Mouse (Mus musculus) hindbrain, embryonic 10.5 days (tissue): Measurements from ENCODE around the gene Prcc. TPM values are rescaled to one million over a fixed set of nuclear protein-coding genes. Genes with fewer than 3 reads are reported as not detected.
"Not testable (repeated sequence)": the region's sequence is repeated elsewhere in the genome, so short reads cannot be mapped to it uniquely, and the experiment has no call there.

Source experiments
- DNase-seq: peaks from one replicate; pipeline ENCODE4 v3.0.0-alpha.2; 2017; ENCODE audit warnings: low spot score
- H3K27ac ChIP-seq: fragments of 300-500 bp; sonication (generic); 2 replicates; pipeline ENCODE4 v1.5.1; 2016; ENCODE audit warnings: mild to moderate bottlenecking, moderate library complexity
- H3K27me3 ChIP-seq: fragments of 300-500 bp; sonication (generic); 2 replicates; pipeline ENCODE4 v1.6.1; 2016; ENCODE audit warnings: mild to moderate bottlenecking; ENCODE audit not compliant: poor library complexity, insufficient read depth, severe bottlenecking
- H3K36me3 ChIP-seq: fragments of 300-500 bp; sonication (generic); 2 replicates; pipeline ENCODE4 v1.6.1; 2016; ENCODE audit warnings: mild to moderate bottlenecking, moderate library complexity
- H3K4me1 ChIP-seq: fragments of 300-500 bp; sonication (generic); replicated peaks from 2 replicates; pipeline ENCODE4 v1.6.1; 2016; ENCODE audit warnings: mild to moderate bottlenecking
- H3K4me3 ChIP-seq: fragments of 300-500 bp; sonication (generic); 2 replicates; pipeline ENCODE4 v1.5.1; 2016; ENCODE audit warnings: mild to moderate bottlenecking, moderate library complexity
- H3K9me3 ChIP-seq: fragments of 300-500 bp; sonication (generic); 2 replicates; pipeline ENCODE4 v1.6.1; 2016; ENCODE audit warnings: mild to moderate bottlenecking, moderate library complexity
- WGBS: fragments of 180-500 bp; shearing (Covaris S2); methylation state at CpG from one replicate; pipeline ENCODE4 v1.1.7; 2016; 5-methylcytosine and 5-hydroxymethylcytosine counted together
- polyA plus RNA-seq: library from polyadenylated mRNA; unstranded; fragments of >200 nt; fragmentation: Nextera tagmentation; extraction: Ambion mirVana; gene quantifications from 2 replicates; pipeline ENCODE4 v1.2.1, GENCODE M21; 2016

The Prcc gene
- polyA plus RNA-seq, 1 experiment from 2014 or later, result 18.7 TPM

GRCm38 (mm10) chr3:87828435-87828834 lies 57.0 kb downstream of the Prcc start:
- WGBS, result 62% methylated on average over 4 of the region's 4 CpGs
- no peak overlapping the region for H3K4me3 ChIP-seq
- no peaks in the 10 kb centered on the region for H3K4me1 ChIP-seq
- H3K36me3 ChIP-seq, result no peaks in the 10 kb centered on the region
- DNase-seq, result no peak
- H3K27ac ChIP-seq, result no peak overlapping the region
- H3K27me3 ChIP-seq, result no peaks in the 10 kb centered on the region
- no peaks in the 10 kb centered on the region for H3K9me3 ChIP-seq

- not testable (repeated sequence) for H3K4me1 ChIP-seq, H3K36me3 ChIP-seq, DNase-seq, H3K4me3 ChIP-seq, H3K27me3 ChIP-seq, H3K9me3 ChIP-seq, H3K27ac ChIP-seq
- 83% methylated on average over 1 of the region's 1 CpGs for WGBS
These were observed 61.2 kb downstream of the Prcc start, which contains the start of gene Pear1 for GRCm38 (mm10) chr3:87824206-87824605. TSS of gene Pear1 (minus strand) at chr3:87824306.

GRCm38 (mm10) chr3:87818226-87818625 lies 67.2 kb downstream of the Prcc start:
- WGBS, result 71% methylated on average over 12 of the region's 12 CpGs
- Histone ChIP-seq H3K27me3 (peaks cover 67% of the 10 kb centered on the region), H3K4me1 (0 out of 2 replicates have a peak, but pooled peaks cover 3% of the 10 kb centered on the region), H3K9me3 (no peaks in the 10 kb centered on the region), H3K36me3 (no peaks in the 10 kb centered on the region), H3K27ac (no peak overlapping the region), H3K4me3 (no peak overlapping the region)
- no peak for DNase-seq

- H3K36me3 ChIP-seq, result no peaks in the 10 kb centered on the region
- DNase-seq, result peak; percentile 78
- H3K4me3 ChIP-seq, result no peak overlapping the region
- H3K4me1 ChIP-seq, result 0 out of 2 replicates have a peak, but pooled peaks cover 3% of the 10 kb centered on the region
- no peak overlapping the region for H3K27ac ChIP-seq
- WGBS, result 6% methylated on average over 12 of the region's 12 CpGs
- H3K9me3 ChIP-seq, result no peaks in the 10 kb centered on the region
- peaks cover 83% of the 10 kb centered on the region for H3K27me3 ChIP-seq
These were observed 68.7 kb downstream of the Prcc start for GRCm38 (mm10) chr3:87816646-87817093.

- no peaks in the 10 kb centered on the region for H3K36me3 ChIP-seq
- H3K9me3 ChIP-seq, result no peaks in the 10 kb centered on the region
- H3K27me3 ChIP-seq, result peaks cover 88% of the 10 kb centered on the region
- H3K27ac ChIP-seq, result no peak overlapping the region
- no peak overlapping the region for H3K4me3 ChIP-seq
- WGBS, result 61% methylated on average over 6 of the region's 6 CpGs
- DNase-seq, result no peak
- 0 out of 2 replicates have a peak, but pooled peaks cover 3% of the 10 kb centered on the region for H3K4me1 ChIP-seq
These were observed 69.2 kb downstream of the Prcc start for GRCm38 (mm10) chr3:87816166-87816565.

GRCm38 (mm10) chr3:87812873-87813272 lies 72.5 kb downstream of the Prcc start:
- DNase-seq, result no peak
- H3K27me3 ChIP-seq, result peaks cover 100% of the 10 kb centered on the region

GRCm38 (mm10) chr3:87812413-87812812 lies 73.0 kb downstream of the Prcc start:
- Histone ChIP-seq H3K4me3 (no peak overlapping the region), H3K27me3 (peaks cover 100% of the 10 kb centered on the region), H3K4me1 (peaks cover 18% of the 10 kb centered on the region), H3K27ac (no peak overlapping the region), H3K9me3 (no peaks in the 10 kb centered on the region), H3K36me3 (no peaks in the 10 kb centered on the region)
- no peak for DNase-seq
- 76% methylated on average over 4 of the region's 4 CpGs for WGBS

More at GRCm38 (mm10) chr3:87812873-87813272, 72.5 kb downstream of the Prcc start:
- 74% methylated on average over 10 of the region's 10 CpGs for WGBS
- H3K4me3 ChIP-seq, result no peak overlapping the region
- H3K4me1 ChIP-seq, result peaks cover 18% of the 10 kb centered on the region
- no peak overlapping the region for H3K27ac ChIP-seq
- H3K36me3 ChIP-seq, result no peaks in the 10 kb centered on the region
- no peaks in the 10 kb centered on the region for H3K9me3 ChIP-seq

- Histone ChIP-seq H3K27ac (no peak overlapping the region), H3K36me3 (no peaks in the 10 kb centered on the region), H3K9me3 (no peaks in the 10 kb centered on the region), H3K4me3 (no peak overlapping the region), H3K4me1 (peaks cover 18% of the 10 kb centered on the region), H3K27me3 (peaks cover 100% of the 10 kb centered on the region)
- WGBS, result 83% methylated on average over 8 of the region's 8 CpGs
- no peak for DNase-seq
These were observed 74.1 kb downstream of the Prcc start for GRCm38 (mm10) chr3:87811297-87811696.

- Histone ChIP-seq H3K36me3 (no peaks in the 10 kb centered on the region), H3K27ac (no peak overlapping the region), H3K4me3 (peak overlapping the region; percentile 43), H3K27me3 (peaks cover 100% of the 10 kb centered on the region), H3K9me3 (no peaks in the 10 kb centered on the region), H3K4me1 (peaks cover 15% of the 10 kb centered on the region)
- DNase-seq, result no peak
- WGBS, result 5% methylated on average over 28 of the region's 28 CpGs
These were observed 76.0 kb downstream of the Prcc start for GRCm38 (mm10) chr3:87809322-87809962.

Other genes with a start within 250 kb of the Prcc start
- 0.49 and 1.2 TPM in 2 replicates for gene Lrrc71, start 137.0 kb downstream of the Prcc start, polyA plus RNA-seq
- 9.0 and 23.4 TPM in 2 replicates for gene Ntrk1, start 90.4 kb downstream of the Prcc start, polyA plus RNA-seq
- gene Insrr, start 88.7 kb downstream of the Prcc start, polyA plus RNA-seq, result 0.48 and 0.72 TPM in 2 replicates
- 19.6 and 19.9 TPM in 2 replicates for gene Pear1, start 61.3 kb downstream of the Prcc start, polyA plus RNA-seq
- 0.06 and 0.21 TPM in 2 replicates for gene Sh2d2a, start 38.9 kb downstream of the Prcc start, polyA plus RNA-seq
- 229 TPM in 2 replicates for gene Hdgf, start 20.7 kb upstream of the Prcc start, polyA plus RNA-seq
- gene Mrpl24, start 33.9 kb upstream of the Prcc start, polyA plus RNA-seq, result 74.7 and 76.1 TPM in 2 replicates
- gene Isg20l2, start 44.7 kb upstream of the Prcc start, polyA plus RNA-seq, result 73.3 and 75.7 TPM in 2 replicates
- gene Rrnad1, start 45.1 kb upstream of the Prcc start, polyA plus RNA-seq, result 18.9 and 20.9 TPM in 2 replicates
- gene Crabp2, start 63.1 kb upstream of the Prcc start, polyA plus RNA-seq, result 956 and 1,072 TPM in 2 replicates
- gene Nes, start 85.5 kb upstream of the Prcc start, polyA plus RNA-seq, result 109 and 143 TPM in 2 replicates
- gene Bcan, start 114.6 kb upstream of the Prcc start, polyA plus RNA-seq, result 0.91 and 0.95 TPM in 2 replicates
- gene Hapln2, start 142.0 kb upstream of the Prcc start, polyA plus RNA-seq, result 0.11 and 0.14 TPM in 2 replicates
- gene Gpatch4, start 157.5 kb upstream of the Prcc start, polyA plus RNA-seq, result 34.2 and 49.2 TPM in 2 replicates
- gene Naxe, start 172.9 kb upstream of the Prcc start, polyA plus RNA-seq, result 125 and 142 TPM in 2 replicates
- gene Ttc24, start 192.7 kb upstream of the Prcc start, polyA plus RNA-seq, result 0.09 TPM in 1 of 2 replicates, not detected in the other
- gene Iqgap3, start 196.4 kb upstream of the Prcc start, polyA plus RNA-seq, result 19.5 and 24.3 TPM in 2 replicates